In the genomic region with DNA sequence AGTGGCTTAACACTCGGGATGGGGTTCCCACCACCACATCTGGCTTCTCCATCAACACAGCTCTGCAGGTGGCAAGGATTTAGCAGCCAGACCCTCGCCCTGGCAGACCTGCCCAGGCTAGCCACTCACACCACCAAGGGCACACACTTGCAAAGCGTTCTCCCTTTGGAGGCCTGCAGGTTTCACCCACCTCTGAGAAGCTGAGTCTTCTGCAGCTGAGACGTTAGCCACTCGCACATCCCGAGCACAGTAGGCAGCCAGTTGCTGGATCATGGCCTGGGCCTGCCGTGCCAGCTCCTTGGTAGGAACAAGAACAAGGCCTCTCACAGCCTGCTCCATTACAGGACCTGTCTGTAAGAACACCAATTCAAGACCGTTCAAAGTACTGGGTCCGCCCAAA, we compare ENCODE assay signal across 9 mouse cellular contexts. TPM values are rescaled to one million over a fixed set of nuclear protein-coding genes. Genes with fewer than 3 reads are reported as not detected.
DNase-seq lines count a peak whose midpoint lies in the region; ATAC-seq and TF ChIP-seq lines count a peak whose summit lies in the region.
"Had no signal": no experiment of that assay in that cellular context is flagged by ENCODE, and none has a peak within 500 bp of the region (broad histone marks: within the 10 kb centered on the region; RNA-seq: fewer than 3 reads in every experiment).

No protein-coding gene starts in this region.

- in situ Hi-C loops in CH12.LX (cut with MboI; ENCODE audit: low pct_ligation_motif_present, low pct_unique_long_range_greater_than_20kb, low sequenced_read_pairs): loop anchor here (5.0 to 10.0 kb wide), 3 partner anchors 34 to 269 kb away; partner anchors contain the start of gene Npc1l1

- TF ChIP-seq EP300 in CH12.LX (IDR thresholded peaks at IDR 0.05; ENCODE audit: low read length): no peak
- TF ChIP-seq EP300 in liver, embryonic 14.5 days (IDR thresholded peaks at IDR 0.05; ENCODE audit: low read depth): no peak

- peaks cover 7% of the 10 kb centered on the region for H3K4me1 ChIP-seq in heart, embryonic 11.5 days (ENCODE audit: control insufficient read depth, insufficient read depth, low read length)
- peaks cover 3 to 34% of the 10 kb centered on the region in 2 experiments; a peak in 3 of 4 replicates for H3K4me1 ChIP-seq in CH12.LX (ENCODE audit: control insufficient read depth in 1 of 2, insufficient read depth in 2 of 2)
- peaks cover 17% of the 10 kb centered on the region for H3K4me1 ChIP-seq in forebrain, embryonic 13.5 days
- H3K4me1 ChIP-seq in liver, embryonic 14.5 days (replicated peaks; ENCODE audit: control insufficient read depth in 2 of 2, insufficient read depth in 2 of 2, low read length in 1 of 2): peaks cover 0 to 9% of the 10 kb centered on the region in 2 experiments; a peak in 3 of 4 replicates

- dilution Hi-C loops in CH12.LX (cut with MboI; ENCODE audit: extremely low pct_ligation_motif_present, extremely low pct_unique_long_range_greater_than_20kb, low sequenced_read_pairs): no loop called here

- peak overlapping the region; percentile 95 for H3K9ac ChIP-seq in heart, embryonic 11.5 days (ENCODE audit: low read depth, low read length)
- peak overlapping the region; percentile 92 for H3K9ac ChIP-seq in CH12.LX (ENCODE audit: insufficient read depth, low read depth)
- peak overlapping the region; percentile 86 for H3K9ac ChIP-seq in forebrain, embryonic 13.5 days
- peak overlapping the region; percentile 70 for H3K9ac ChIP-seq in liver, embryonic 14.5 days (replicated peaks)

- H3K79me2 ChIP-seq in CH12.LX (replicated peaks; ENCODE audit: control insufficient read depth, extremely low read depth, insufficient read depth, poor library complexity, severe bottlenecking): peaks cover 18% of the 10 kb centered on the region

- no peak overlapping the region for H3K27ac ChIP-seq in heart, embryonic 11.5 days (ENCODE audit: low read depth, low read length)
- no peak overlapping the region for H3K27ac ChIP-seq in CH12.LX (ENCODE audit: insufficient read depth, low read depth)
- no peak overlapping the region for H3K27ac ChIP-seq in forebrain, embryonic 13.5 days
- H3K27ac ChIP-seq in liver, embryonic 14.5 days: no peak overlapping the region

- H3K27me3 ChIP-seq in heart, embryonic 11.5 days (ENCODE audit: control insufficient read depth, insufficient read depth, low read length): no peaks in the 10 kb centered on the region
- no peaks in the 10 kb centered on the region for H3K27me3 ChIP-seq in CH12.LX (replicated peaks)
- no peaks in the 10 kb centered on the region for H3K27me3 ChIP-seq in forebrain, embryonic 13.5 days
- H3K27me3 ChIP-seq in liver, embryonic 14.5 days (ENCODE audit: control insufficient read depth, insufficient read depth, low read length): no peaks in the 10 kb centered on the region

- peak overlapping the region; percentile 97 for H3K4me2 ChIP-seq in heart, embryonic 11.5 days
- H3K4me2 ChIP-seq in CH12.LX (ENCODE audit: insufficient read depth, low read depth, poor library complexity, severe bottlenecking): peak overlapping the region; percentile 64
- H3K4me2 ChIP-seq in forebrain, embryonic 13.5 days: peak overlapping the region; percentile 95
- H3K4me2 ChIP-seq in liver, embryonic 14.5 days (ENCODE audit: low read depth): peak overlapping the region; percentile 88

- peak overlapping the region; percentile 99 for H3K4me3 ChIP-seq in heart, embryonic 11.5 days (ENCODE audit: low read depth, low read length)
- peak overlapping the region; percentile 79 to 96 (median 95) for H3K4me3 ChIP-seq in CH12.LX (replicated peaks in 1 of 3; ENCODE audit: low read depth in 2 of 3, low read length in 2 of 3, poor library complexity in 1 of 3)
- peak overlapping the region; percentile 88 for H3K4me3 ChIP-seq in forebrain, embryonic 13.5 days
- peak overlapping the region; percentile 68 to 77 for H3K4me3 ChIP-seq in liver, embryonic 14.5 days (ENCODE audit: insufficient read depth in 1 of 2, low read depth in 2 of 2, low read length in 2 of 2)

- intact Hi-C loops in left cerebral cortex, postnatal 4 days (cut with DNase I): loop anchor here (10.0 kb wide), 1 partner anchor 282 kb away; no protein-coding TSS in a partner anchor
- intact Hi-C loops in left cerebral cortex, postnatal 14 days (cut with DNase I): no loop called here

- H3K9me3 ChIP-seq in heart, embryonic 11.5 days (replicated peaks; ENCODE audit: control insufficient read depth, low read length): no peaks in the 10 kb centered on the region
- no peaks in the 10 kb centered on the region for H3K9me3 ChIP-seq in CH12.LX (replicated peaks; ENCODE audit: low read length)
- H3K9me3 ChIP-seq in forebrain, embryonic 13.5 days (replicated peaks): no peaks in the 10 kb centered on the region
- H3K9me3 ChIP-seq in liver, embryonic 14.5 days (ENCODE audit: control insufficient read depth, low read length): no peaks in the 10 kb centered on the region

- TF ChIP-seq CTCF in CH12.LX (conservative IDR thresholded peaks at IDR 0.05 in 1 of 2, IDR thresholded peaks at IDR 0.05 in 1 of 2; ENCODE audit: low read depth in 2 of 2, low read length in 2 of 2): no peak
- TF ChIP-seq CTCF in liver, embryonic 14.5 days (IDR thresholded peaks at IDR 0.05; ENCODE audit: low read depth): no peak

- 69% methylated on average over 9 of the region's 9 CpGs for WGBS in heart, embryonic 11.5 days (ENCODE audit: insufficient replicate concordance)
- 70% methylated on average over 9 of the region's 9 CpGs for WGBS in forebrain, embryonic 13.5 days
- WGBS in liver, embryonic 14.5 days (ENCODE audit: insufficient replicate concordance): 51% methylated on average over 9 of the region's 9 CpGs

- no peak for DNase-seq in heart, adult 11 months
- no peak for DNase-seq in CH12.LX (ENCODE audit: extremely low read depth)
- no peak for DNase-seq in liver, embryonic 14.5 days (ENCODE audit: low read depth in 3 of 3, low spot score in 3 of 3)
- DNase-seq in left cerebral cortex, postnatal 4 days: no peak
- no peak for DNase-seq in left cerebral cortex, postnatal 14 days (ENCODE audit: low spot score in 2 of 2)
- no peak for DNase-seq in kidney, adult 8-10 months

- TF ChIP-seq RAD21 in CH12.LX (IDR thresholded peaks at IDR 0.05; ENCODE audit: low read depth, low read length): no peak

- no peak for ATAC-seq in heart, embryonic 11.5 days (replicated peaks; ENCODE audit: insufficient number of reproducible peaks, low FRiP score, low TSS enrichment)
- no peak for ATAC-seq in forebrain, embryonic 13.5 days
- ATAC-seq in liver, embryonic 14.5 days (ENCODE audit: insufficient read depth): no peak

- TF ChIP-seq POLR2A in CH12.LX (IDR thresholded peaks at IDR 0.05; ENCODE audit: low read depth, low read length): no peak

- H3K36me3 ChIP-seq in heart, embryonic 11.5 days (ENCODE audit: control insufficient read depth, insufficient read depth, low read length): peaks cover 24% of the 10 kb centered on the region
- peaks cover 46 to 69% of the 10 kb centered on the region in 2 experiments for H3K36me3 ChIP-seq in CH12.LX (replicated peaks in 1 of 2; ENCODE audit: control insufficient read depth in 1 of 2, insufficient read depth in 1 of 2, low read length in 1 of 2)
- H3K36me3 ChIP-seq in forebrain, embryonic 13.5 days (ENCODE audit: poor library complexity, severe bottlenecking): peaks cover 68% of the 10 kb centered on the region
- peaks cover 47% of the 10 kb centered on the region for H3K36me3 ChIP-seq in liver, embryonic 14.5 days (replicated peaks; ENCODE audit: control insufficient read depth, insufficient read depth, low read depth)

TF ChIP-seq in CH12.LX, 34 proteins besides CTCF, POLR2A, EP300 and RAD21 (continues in another document):
- no peak for TF ChIP-seq JUND (conservative IDR thresholded peaks at IDR 0.05; ENCODE audit: low read depth, low read length)

RNA-seq across cellular contexts. Expression of gene Ddx56, which starts 1.0 kb away (rescaled TPM):
- 69.5 and 71.7 TPM in 2 replicates for polyA plus RNA-seq in heart, embryonic 11.5 days (2014; fragmentation: Nextera tagmentation; extraction: Ambion mirVana)
- total RNA-seq in CH12.LX (2012; rRNA removed) (163 and 206 TPM in 2 replicates), CH12.LX (2014; rRNA removed) (247 and 274 TPM in 2 replicates)
- polyA plus RNA-seq in CH12.LX (2012; ENCODE audit: insufficient read length, low read depth): 196 and 200 TPM in 2 replicates
- 84.2 and 92.6 TPM in 2 replicates for polyA plus RNA-seq in forebrain, embryonic 13.5 days (2015; fragmentation: Nextera tagmentation; extraction: Ambion mirVana)
- 25.4 and 28.7 TPM in 2 replicates for polyA plus RNA-seq in liver, embryonic 14.5 days (2012; rRNA removed)
- polyA plus RNA-seq in liver, embryonic 14.5 days (2014; fragmentation: Nextera tagmentation; extraction: Ambion mirVana): 45.8 and 53.4 TPM in 2 replicates
- 10 to 100 TPM; 47.9 to 50.8 TPM for total RNA-seq in left cerebral cortex, postnatal 4 days (2021)
- 10 to 100 TPM; 46.2 to 47.3 TPM for total RNA-seq in left cerebral cortex, postnatal 14 days (2021)

RNA-seq across cellular contexts. Expression of gene Tmed4, which starts 8.0 kb away (rescaled TPM):
- polyA plus RNA-seq in heart, embryonic 11.5 days (2014; fragmentation: Nextera tagmentation; extraction: Ambion mirVana): 92.0 and 94.3 TPM in 2 replicates
- total RNA-seq in CH12.LX (2012; rRNA removed): 44.8 and 54.1 TPM in 2 replicates
- total RNA-seq in CH12.LX (2014; rRNA removed): 50.6 and 52.2 TPM in 2 replicates
- polyA plus RNA-seq in CH12.LX (2012; ENCODE audit: insufficient read length, low read depth): 52.3 and 59.9 TPM in 2 replicates
- polyA plus RNA-seq in forebrain, embryonic 13.5 days (2015; fragmentation: Nextera tagmentation; extraction: Ambion mirVana): 154 and 155 TPM in 2 replicates
- 23.9 and 28.3 TPM in 2 replicates for polyA plus RNA-seq in liver, embryonic 14.5 days (2012; rRNA removed)
- polyA plus RNA-seq in liver, embryonic 14.5 days (2014; fragmentation: Nextera tagmentation; extraction: Ambion mirVana): 37.4 and 37.5 TPM in 2 replicates
- 10 to 100 TPM; 57.5 to 62.8 TPM for total RNA-seq in left cerebral cortex, postnatal 4 days (2021)
- 10 to 100 TPM; 78.2 to 81.7 TPM for total RNA-seq in left cerebral cortex, postnatal 14 days (2021)

RNA-seq across cellular contexts. Expression of gene Ogdh, which starts 24.8 kb away (rescaled TPM):
- polyA plus RNA-seq in heart, embryonic 11.5 days (2014; fragmentation: Nextera tagmentation; extraction: Ambion mirVana): 201 and 244 TPM in 2 replicates
- total RNA-seq in CH12.LX (2012; rRNA removed) (120 TPM in 2 replicates), CH12.LX (2014; rRNA removed) (43.7 and 47.1 TPM in 2 replicates)
- polyA plus RNA-seq in CH12.LX (2012; ENCODE audit: insufficient read length, low read depth): 157 and 173 TPM in 2 replicates
- polyA plus RNA-seq in forebrain, embryonic 13.5 days (2015; fragmentation: Nextera tagmentation; extraction: Ambion mirVana): 71.2 and 85.4 TPM in 2 replicates
- 38.6 and 41.8 TPM in 2 replicates for polyA plus RNA-seq in liver, embryonic 14.5 days (2012; rRNA removed)
- 60.6 and 72.8 TPM in 2 replicates for polyA plus RNA-seq in liver, embryonic 14.5 days (2014; fragmentation: Nextera tagmentation; extraction: Ambion mirVana)
- total RNA-seq in left cerebral cortex, postnatal 4 days (2021): 100 to 1,000 TPM; 146 to 159 TPM
- total RNA-seq in left cerebral cortex, postnatal 14 days (2021): 100 to 1,000 TPM; 248 to 260 TPM

RNA-seq across cellular contexts. Expression of gene Npc1l1, which starts 36.7 kb away (rescaled TPM):
- not detected in 2 replicates for polyA plus RNA-seq in heart, embryonic 11.5 days (2014; fragmentation: Nextera tagmentation; extraction: Ambion mirVana)
- total RNA-seq in CH12.LX (2012; rRNA removed) (not detected in 2 replicates), CH12.LX (2014; rRNA removed) (0.05 TPM in 1 of 2 replicates, not detected in the other)
- 0.05 and 0.09 TPM in 2 replicates for polyA plus RNA-seq in CH12.LX (2012; ENCODE audit: insufficient read length, low read depth)
- 0.04 and 0.05 TPM in 2 replicates for polyA plus RNA-seq in forebrain, embryonic 13.5 days (2015; fragmentation: Nextera tagmentation; extraction: Ambion mirVana)
- 0.11 and 0.13 TPM in 2 replicates for polyA plus RNA-seq in liver, embryonic 14.5 days (2012; rRNA removed)
- 0.08 and 0.19 TPM in 2 replicates for polyA plus RNA-seq in liver, embryonic 14.5 days (2014; fragmentation: Nextera tagmentation; extraction: Ambion mirVana)
- under 1 TPM; 0.08 TPM for total RNA-seq in left cerebral cortex, postnatal 4 days (2021)
- total RNA-seq in left cerebral cortex, postnatal 14 days (2021): 1 to 10 TPM; 1.2 TPM
- total RNA-seq: common myeloid progenitor, adult 5-6 weeks had no signal
